Mouse (Mus musculus) left cerebral cortex, adult 18-20 months (tissue): ENCODE measurements around the gene Gm20865. TPM values are rescaled to one million over a fixed set of nuclear protein-coding genes. Genes with fewer than 3 reads are reported as not detected.
"Not testable (repeated sequence)": the region's sequence is repeated elsewhere in the genome, so short reads cannot be mapped to it uniquely, and the experiment has no call there.

Experiments
- DNase-seq, 2 experiments: peaks; one replicate each; pipeline ENCODE4 v3.0.0; 2021 to 2022; ENCODE audit warnings: low spot score in 2 of 2, mixed read lengths in 1 of 2
- long read RNA-seq, 2 experiments: library from polyadenylated mRNA; stranded (forward); transcript quantifications; one replicate each; pipeline ENCODE4 v2.0.0; 2021
- total RNA-seq, 2 experiments: library from RNA; stranded (reverse); gene quantifications; 2 replicates each; pipeline ENCODE4 v1.2.3; 2021

Gene Gm20865
- total RNA-seq: not detected
- long read RNA-seq, experiment 1: 0 reads
- long read RNA-seq, experiment 2: 0 reads

- not testable (repeated sequence) for DNase-seq
Observed at GRCm38 (mm10) chrY:21241275-21241674, at the start of gene Gm20865. Gm20865 (plus strand) TSS chrY:21241575.

Other genes with a start within 250 kb of the Gm20865 start
- not detected for gene Gm29866, start 247.9 kb upstream of the Gm20865 start, total RNA-seq
- not detected for gene Gm20909, start 77.0 kb upstream of the Gm20865 start, total RNA-seq